Mouse (Mus musculus) adipose tissue, adult 10 weeks (tissue): Measurements from ENCODE around the gene Slco6d1. TPM values are rescaled to one million over a fixed set of nuclear protein-coding genes. Genes with fewer than 3 reads are reported as not detected.

Source experiments
- polyA plus RNA-seq: library from polyadenylated mRNA; stranded (reverse); fragments of 350-450 nt; fragmentation: Illumina TruSeq; extraction: RNeasy Lipid Tissue Mini Kit (QIAGEN cat#74804); gene quantifications from one replicate; pipeline ENCODE4 v1.2.3, GENCODE M21; 2014; ENCODE audit warnings: low read depth, low replicate concordance

Slco6d1 gene
- polyA plus RNA-seq, result 1.3 TPM

DNA sequence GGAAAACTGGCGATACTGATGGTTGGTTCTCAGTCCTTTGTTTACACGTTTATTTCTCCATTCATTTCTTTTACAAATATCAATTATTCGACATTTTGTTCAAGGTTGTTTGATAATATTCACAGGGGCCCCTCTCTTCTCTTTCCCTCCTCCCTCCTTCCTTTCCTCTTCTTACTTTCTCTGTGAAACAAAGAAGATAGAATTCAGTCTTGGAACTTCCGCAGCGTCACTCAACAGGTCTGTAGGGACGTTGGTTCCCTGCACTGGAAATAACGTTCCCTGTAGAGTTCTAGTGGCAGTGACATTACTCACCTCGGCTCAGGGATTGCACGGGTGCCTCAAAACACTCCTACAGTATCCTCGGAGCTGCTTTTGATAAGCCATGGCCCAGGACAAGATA lies at the start of gene Slco6d1:
TSS of gene Slco6d1 (plus strand) at position 301 of the 400 bp plus-strand sequence.

